Mouse (Mus musculus) c-Kit-negative CD71-positive TER-119-positive erythroid progenitor cells, embryonic 14.5 days (primary cell): Measurements from ENCODE around the gene Dock9.
"Not testable (repeated sequence)": the region's sequence is repeated elsewhere in the genome, so short reads cannot be mapped to it uniquely, and the experiment has no call there.

Experiments used
- DNase-seq: peaks from one replicate; pipeline ENCODE4 v3.0.0-alpha.2; 2013; ENCODE audit warnings: low read depth, low spot score

Gene Dock9

GRCm38 (mm10) chr14:121700013-121700412 is 97.6 kb downstream of the Dock9 start:
- DNase-seq, result no peak

GRCm38 (mm10) chr14:121698620-121698950 is 99.1 kb downstream of the Dock9 start:
- DNase-seq, result no peak

- no peak for DNase-seq
These were observed 99.7 kb downstream of the Dock9 start for GRCm38 (mm10) chr14:121697709-121698619.

GRCm38 (mm10) chr14:121697143-121697680 is 100.4 kb downstream of the Dock9 start:
- DNase-seq, result no peak

- DNase-seq, result no peak
These were observed 101.1 kb downstream of the Dock9 start for GRCm38 (mm10) chr14:121696429-121697118.

GRCm38 (mm10) chr14:121694706-121695105 is 102.9 kb downstream of the Dock9 start:
- no peak for DNase-seq

GRCm38 (mm10) chr14:121693991-121694594 is 103.5 kb downstream of the Dock9 start:
- no peak for DNase-seq

- not testable (repeated sequence) for DNase-seq
These were observed 108.0 kb downstream of the Dock9 start for GRCm38 (mm10) chr14:121689649-121690048.

- no peak for DNase-seq
These were observed 109.5 kb downstream of the Dock9 start for GRCm38 (mm10) chr14:121688175-121688574.

GRCm38 (mm10) chr14:121687274-121687673 is 110.4 kb downstream of the Dock9 start:
- no peak for DNase-seq

GRCm38 (mm10) chr14:121678913-121679312 is 118.7 kb downstream of the Dock9 start:
- no peak for DNase-seq

- no peak for DNase-seq
These were observed 119.2 kb downstream of the Dock9 start for GRCm38 (mm10) chr14:121678445-121678844.

GRCm38 (mm10) chr14:121676596-121677330 is 120.9 kb downstream of the Dock9 start:
- no peak for DNase-seq

- DNase-seq, result no peak
These were observed 121.5 kb downstream of the Dock9 start for GRCm38 (mm10) chr14:121676121-121676591.

- no peak for DNase-seq
These were observed 122.1 kb downstream of the Dock9 start for GRCm38 (mm10) chr14:121675579-121675978.

GRCm38 (mm10) chr14:121675146-121675545 is 122.5 kb downstream of the Dock9 start:
- DNase-seq, result no peak

- no peak for DNase-seq
These were observed 127.6 kb downstream of the Dock9 start for GRCm38 (mm10) chr14:121670016-121670415.

- no peak for DNase-seq
These were observed 130.9 kb downstream of the Dock9 start for GRCm38 (mm10) chr14:121666641-121667274.

GRCm38 (mm10) chr14:121665693-121666273 is 131.9 kb downstream of the Dock9 start:
- DNase-seq, result no peak

GRCm38 (mm10) chr14:121663913-121664312 is 133.7 kb downstream of the Dock9 start:
- DNase-seq, result no peak
